Mouse (Mus musculus): ENCODE data around the gene Dscaml1.

Gene Dscaml1

GRCm38 (mm10) chr9:45779201-45779600 is 352.8 kb downstream of the Dscaml1 start:
- DNase-seq (ENCODE audit: low read depth), result no peak

DNA sequence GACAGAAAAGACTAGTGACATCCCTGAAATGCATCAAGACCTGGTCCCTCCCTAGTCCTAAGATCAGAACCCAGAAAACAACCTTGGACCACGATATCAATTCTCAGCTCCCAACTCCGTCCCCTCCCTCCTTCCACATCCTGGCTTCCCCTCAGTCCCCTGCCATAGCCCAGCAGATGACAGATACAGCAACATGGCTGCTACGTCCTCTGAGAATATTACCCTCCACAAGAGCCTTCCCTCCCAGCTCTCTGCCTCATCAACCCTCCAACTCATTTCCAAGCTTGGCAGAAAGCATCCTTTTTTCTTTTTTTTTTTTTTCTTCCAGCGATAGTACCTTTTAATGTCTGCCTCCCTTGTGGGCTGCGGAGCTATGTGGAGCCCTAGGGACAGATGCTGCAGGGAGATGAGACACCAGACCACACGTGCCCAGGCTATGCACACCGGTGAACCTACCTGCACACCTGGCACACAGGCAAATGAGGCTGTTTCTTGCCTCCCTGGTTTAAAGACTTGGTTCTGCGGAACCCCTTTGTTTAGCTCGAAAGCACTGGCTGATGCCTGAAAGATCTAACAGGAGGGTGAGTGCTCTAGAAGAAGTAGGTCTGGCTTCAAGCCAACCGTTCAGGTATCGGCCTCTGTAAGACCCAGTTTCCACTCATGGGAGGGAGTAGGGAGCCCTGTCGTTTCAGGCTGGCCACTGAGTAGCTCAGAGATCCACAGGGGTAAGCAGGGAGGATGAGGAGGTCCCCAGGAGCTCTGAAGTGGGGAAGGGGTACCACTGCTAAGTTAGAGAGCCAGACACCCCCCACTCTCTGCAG is 357.0 kb downstream of the Dscaml1 start:
- DNase-seq (ENCODE audit: low read depth), result no peak

DNA sequence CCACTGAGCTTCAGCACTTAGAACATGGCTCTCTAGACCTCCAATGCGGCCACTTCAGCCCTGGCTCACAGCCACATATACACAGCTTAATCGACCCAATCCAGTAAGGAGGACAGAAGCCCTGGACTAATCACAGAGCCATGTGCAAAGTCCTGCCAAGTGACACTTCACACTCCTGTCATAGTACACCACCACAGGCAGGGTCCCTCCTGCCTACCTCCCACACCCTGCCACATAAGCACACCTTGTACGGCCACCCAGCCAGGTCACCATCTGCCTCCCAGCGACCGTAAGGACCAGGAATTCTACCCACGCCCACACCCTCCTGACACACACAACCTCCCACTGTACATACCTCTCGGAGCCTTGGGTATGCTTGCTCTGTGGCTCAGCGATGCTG is 360.6 kb downstream of the Dscaml1 start:
- DNase-seq (ENCODE audit: low read depth), result no peak

GRCm38 (mm10) chr9:45787547-45787946 is 361.1 kb downstream of the Dscaml1 start:
- peak; percentile 12 for DNase-seq (ENCODE audit: low read depth)

DNA sequence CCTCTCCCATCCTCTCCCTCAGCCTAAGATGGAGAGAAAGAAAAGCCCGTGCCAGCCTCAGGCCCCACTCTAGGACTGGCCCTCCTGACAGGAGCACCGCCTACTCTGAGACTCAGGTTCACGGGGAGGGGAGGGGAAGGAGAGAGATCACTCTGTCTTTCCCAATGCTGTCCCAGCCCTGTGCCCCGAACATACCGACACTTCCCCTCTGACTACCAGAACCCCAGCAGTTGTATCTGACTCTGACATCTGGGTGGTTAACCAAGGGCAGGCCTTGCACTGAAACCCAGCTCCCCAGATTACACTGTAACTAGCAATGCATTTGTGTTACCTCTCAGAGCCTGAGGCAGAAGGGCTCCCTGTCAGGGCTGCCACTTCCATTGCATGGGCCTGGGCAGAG is 362.0 kb downstream of the Dscaml1 start:
- no peak for DNase-seq (ENCODE audit: low read depth)

DNA sequence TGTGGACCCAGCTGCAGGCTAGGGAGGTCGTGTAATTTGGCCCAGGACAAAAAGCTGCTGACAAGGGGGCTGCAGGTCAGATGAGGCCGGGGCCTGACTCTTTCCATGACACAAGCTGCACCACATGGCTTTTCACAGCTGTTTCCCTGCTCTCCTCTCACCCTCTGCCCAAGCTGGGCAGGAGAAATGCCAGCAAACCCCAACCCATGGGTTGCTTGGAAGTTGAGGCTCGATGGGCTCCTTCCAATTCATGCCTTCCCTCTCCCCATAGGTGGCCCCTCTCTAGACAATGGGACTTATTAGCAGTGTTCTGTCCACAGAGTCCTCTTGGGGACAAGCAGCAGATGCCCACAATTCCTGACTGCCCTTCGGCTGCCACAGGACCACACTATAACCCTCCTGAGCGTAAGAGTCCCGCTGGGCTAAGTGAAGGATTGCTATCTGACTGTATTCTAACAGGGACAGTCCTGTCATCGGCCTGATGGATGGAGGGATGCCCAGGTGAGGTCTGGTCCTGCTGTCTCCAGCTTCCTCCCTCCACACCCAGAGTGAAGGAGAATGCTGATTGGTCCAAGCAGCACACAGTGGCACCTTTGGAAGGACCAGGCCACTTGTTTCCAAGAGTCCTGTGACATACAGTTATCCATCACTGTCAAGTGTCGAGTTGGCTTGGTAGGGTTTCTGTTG is 365.2 kb downstream of the Dscaml1 start:
- no peak for DNase-seq (ENCODE audit: low read depth)

DNA sequence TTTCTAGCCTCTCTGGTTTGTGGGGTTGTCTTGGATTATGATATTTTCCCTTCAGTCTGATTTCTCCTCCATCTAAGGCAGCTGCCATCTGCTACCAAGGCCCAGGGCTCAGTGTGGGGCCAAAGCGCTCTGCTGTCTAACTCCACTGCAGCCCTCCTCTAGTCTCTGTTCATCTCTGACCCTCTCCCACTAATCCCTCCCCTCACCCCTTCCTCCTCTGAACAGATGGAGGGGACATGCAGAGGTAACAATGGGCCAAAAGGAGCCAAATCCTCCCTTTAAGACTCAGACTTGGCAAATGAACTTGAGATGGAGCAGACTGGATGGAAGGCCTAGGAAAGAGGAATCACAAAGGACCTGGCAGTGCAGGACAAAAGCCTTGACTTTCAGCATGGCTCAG is 365.8 kb downstream of the Dscaml1 start:
- DNase-seq (ENCODE audit: low read depth), result no peak

- DNase-seq (ENCODE audit: low read depth), result no peak
These were observed 367.3 kb downstream of the Dscaml1 start for GRCm38 (mm10) chr9:45793697-45794096.

DNA sequence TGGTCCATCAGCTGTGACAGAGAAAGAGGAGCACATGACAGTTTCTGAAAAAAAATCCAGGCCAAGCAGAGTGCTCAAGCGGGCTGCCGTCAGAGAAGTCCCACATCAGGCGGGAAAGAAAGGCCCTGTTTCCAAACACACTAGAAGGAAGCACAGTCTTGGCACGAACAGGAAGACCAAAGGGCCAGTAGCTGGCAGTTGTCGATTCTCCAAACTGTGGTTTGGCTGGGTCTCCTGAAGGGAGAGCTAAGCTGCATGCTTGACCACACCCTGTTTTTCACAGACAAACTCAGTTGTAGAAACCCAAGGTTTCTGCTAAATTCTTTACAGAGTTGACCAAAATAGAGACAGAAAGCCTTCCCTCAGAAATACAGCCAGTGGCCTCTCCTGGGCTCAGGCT is 369.3 kb downstream of the Dscaml1 start:
- DNase-seq (ENCODE audit: low read depth), result peak; percentile 84

DNA sequence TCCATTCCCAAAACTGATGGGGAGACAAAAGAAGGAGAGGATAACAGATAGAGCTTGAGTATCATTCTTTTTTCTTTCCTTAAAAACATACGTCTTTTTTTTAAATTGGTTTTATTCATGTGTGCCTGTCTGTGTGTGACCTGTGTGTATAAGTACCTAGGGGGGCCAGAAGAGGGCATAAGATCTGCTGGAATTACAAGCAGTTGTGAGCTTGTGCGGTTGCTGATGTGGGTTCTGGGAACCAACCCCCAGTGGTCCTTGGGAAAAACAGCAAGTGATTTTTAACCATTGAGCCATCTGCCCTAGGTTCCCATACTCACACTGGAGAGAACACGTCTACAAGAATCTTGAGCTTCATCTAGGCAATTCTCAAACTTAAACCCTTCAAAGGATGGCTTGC is 370.8 kb downstream of the Dscaml1 start:
- DNase-seq (ENCODE audit: low read depth), result no peak

- DNase-seq (ENCODE audit: low read depth), result peak; percentile 73
These were observed 372.2 kb downstream of the Dscaml1 start for GRCm38 (mm10) chr9:45798467-45799164.

- no peak for DNase-seq (ENCODE audit: low read depth)
These were observed 373.0 kb downstream of the Dscaml1 start for GRCm38 (mm10) chr9:45799402-45799801.

Measured in NIH3T3 (cell line).